Mouse (Mus musculus) heart, embryonic 16.5 days (tissue): ENCODE measurements around the gene Rfng. TPM values are rescaled to one million over a fixed set of nuclear protein-coding genes. Genes with fewer than 3 reads are reported as not detected.
"Not testable (repeated sequence)": the region's sequence is repeated elsewhere in the genome, so short reads cannot be mapped to it uniquely, and the experiment has no call there.

Experiments used
- ATAC-seq: fragments of 200-750 bp; cut with Nextera tagmentation; replicated peaks from 2 replicates; pipeline ENCODE4 v1.8.0; 2017; ENCODE audit warnings: moderate number of reproducible peaks; ENCODE audit not compliant: insufficient read depth, low FRiP score; ENCODE audit errors: extremely low read depth
- H3K27ac ChIP-seq: fragments of 300-500 bp; sonication (generic); 2 replicates; pipeline ENCODE4 v1.5.1; 2014; ENCODE audit warnings: mild to moderate bottlenecking, low read length, control low read depth, moderate library complexity
- H3K27me3 ChIP-seq: fragments of 300-500 bp; sonication (generic); 2 replicates; pipeline ENCODE4 v1.6.1; 2014; ENCODE audit warnings: low read length, mixed read lengths; ENCODE audit not compliant: control insufficient read depth, insufficient read depth
- H3K36me3 ChIP-seq: fragments of 300-500 bp; sonication (generic); 2 replicates; pipeline ENCODE4 v1.6.1; 2014; ENCODE audit not compliant: control insufficient read depth, insufficient read depth
- H3K4me1 ChIP-seq: fragments of 300-500 bp; sonication (generic); 2 replicates; pipeline ENCODE4 v1.6.1; 2014; ENCODE audit warnings: low read length, mixed read lengths; ENCODE audit not compliant: control insufficient read depth, insufficient read depth
- H3K4me2 ChIP-seq: fragments of 300-500 bp; sonication (generic); 2 replicates; pipeline ENCODE4 v1.6.1; 2014; ENCODE audit warnings: low read depth, mild to moderate bottlenecking, control low read depth, low read length
- H3K4me3 ChIP-seq: fragments of 300-500 bp; sonication (generic); 2 replicates; pipeline ENCODE4 v1.5.1; 2014; ENCODE audit warnings: mild to moderate bottlenecking, control low read depth, low read length
- H3K9ac ChIP-seq: fragments of 300-500 bp; sonication (generic); 2 replicates; pipeline ENCODE4 v1.6.1; 2014; ENCODE audit warnings: low read length, control low read depth
- H3K9me3 ChIP-seq: fragments of 300-500 bp; sonication (generic); replicated peaks from 2 replicates; pipeline ENCODE4 v1.6.1; 2016; ENCODE audit warnings: low read length; ENCODE audit not compliant: control insufficient read depth
- whole genome bisulfite sequencing: fragments of 180-500 bp; shearing (Covaris S2); extraction: QIAGEN DNeasy Blood & Tissue Kit; methylation state at CpG from one replicate; pipeline ENCODE4 v1.1.7; 2014; 5-methylcytosine and 5-hydroxymethylcytosine counted together
- polyA plus RNA-seq: library from polyadenylated mRNA; unstranded; fragments of >200 nt; fragmentation: Nextera tagmentation; extraction: Ambion mirVana; gene quantifications from 2 replicates; pipeline ENCODE4 v1.2.1, GENCODE M21; 2015

Gene Rfng
- 27.8 and 28.4 TPM in 2 replicates for polyA plus RNA-seq

DNA sequence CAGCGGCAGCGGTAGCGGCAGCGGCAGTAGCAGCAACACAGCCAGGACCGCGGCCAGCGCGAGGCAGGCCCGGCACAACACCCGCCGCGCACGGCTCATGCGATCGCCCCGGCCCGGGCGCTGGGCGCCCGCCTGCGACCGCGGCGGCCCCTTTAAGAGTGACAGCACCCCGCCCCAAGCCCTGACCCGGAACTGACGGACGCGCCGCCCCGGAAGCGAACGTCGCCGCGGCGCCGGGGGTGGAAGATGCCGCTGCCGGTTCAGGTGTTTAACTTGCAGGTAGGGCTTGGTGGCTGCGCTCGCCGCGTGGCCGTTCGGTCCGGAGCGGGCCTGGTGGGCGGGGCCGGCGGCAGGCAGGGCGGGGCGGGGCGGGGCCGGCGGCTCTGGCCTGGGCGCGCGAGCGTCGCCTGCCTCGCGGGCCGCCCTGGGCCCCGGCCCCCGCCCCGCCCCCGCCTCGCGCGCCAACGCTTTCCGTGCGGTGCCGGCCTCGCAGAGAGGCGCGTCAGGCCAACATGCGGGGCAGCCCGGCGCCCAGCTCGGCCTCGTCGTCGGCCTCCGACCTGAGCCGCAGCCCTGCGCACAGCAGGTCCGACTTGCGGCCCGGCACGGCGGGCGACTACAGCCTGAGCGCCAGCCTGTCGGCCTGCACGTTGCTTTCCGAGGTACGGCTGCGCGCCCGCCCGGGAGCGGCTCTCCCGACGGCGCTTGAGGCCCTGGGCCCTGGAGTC is at the start of gene Rfng, which contains the start of gene Gps1:
Gene Rfng (minus strand): TSS at position 144 of the 728 bp plus-strand sequence.
Gene Gps1 (plus strand): TSS at position 209 of the 728 bp plus-strand sequence.
- Histone ChIP-seq H3K36me3 (peaks cover 13% of the 10 kb centered on the region), H3K27me3 (no peaks in the 10 kb centered on the region), H3K9ac (peak within 1 kb of the TSS; percentile 97), H3K27ac (peak within 1 kb of the TSS; percentile 66), H3K4me3 (peak within 1 kb of the TSS; percentile 97), H3K4me1 (peaks cover 12% of the 10 kb centered on the region), H3K4me2 (peak within 1 kb of the TSS; percentile 99), H3K9me3 (no peaks in the 10 kb centered on the region)
- under 1% methylated on average over 75 of the region's 107 CpGs for WGBS
- ATAC-seq = peak; percentile 83

DNA sequence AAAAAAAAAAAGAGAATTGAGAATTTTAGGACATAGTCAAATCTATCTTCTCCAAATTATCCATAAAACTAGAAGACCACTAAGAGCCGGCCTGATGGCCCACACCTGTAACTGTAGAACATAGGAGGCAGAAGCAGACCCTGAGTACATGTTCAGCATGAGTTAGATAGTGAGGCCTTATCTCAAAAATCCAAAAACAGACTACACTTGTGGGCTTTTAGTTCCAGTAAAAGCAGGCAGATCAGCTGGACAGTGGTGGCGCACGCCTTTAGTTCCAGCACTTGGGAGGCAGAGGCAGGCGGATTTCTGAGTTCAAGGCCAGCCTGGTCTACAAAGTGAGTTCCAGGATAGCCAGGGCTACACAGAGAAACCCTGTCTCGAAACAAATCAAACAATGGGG is 49.0 kb upstream of the Rfng start:
- H3K27me3 ChIP-seq, ATAC-seq, H3K27ac ChIP-seq, H3K9ac ChIP-seq, H3K9me3 ChIP-seq, H3K4me2 ChIP-seq, H3K4me3 ChIP-seq, H3K36me3 ChIP-seq: not testable (repeated sequence)
- H3K4me1 ChIP-seq = peaks cover 16% of the 10 kb centered on the region
- WGBS = 85% methylated on average over 5 of the region's 5 CpGs

DNA sequence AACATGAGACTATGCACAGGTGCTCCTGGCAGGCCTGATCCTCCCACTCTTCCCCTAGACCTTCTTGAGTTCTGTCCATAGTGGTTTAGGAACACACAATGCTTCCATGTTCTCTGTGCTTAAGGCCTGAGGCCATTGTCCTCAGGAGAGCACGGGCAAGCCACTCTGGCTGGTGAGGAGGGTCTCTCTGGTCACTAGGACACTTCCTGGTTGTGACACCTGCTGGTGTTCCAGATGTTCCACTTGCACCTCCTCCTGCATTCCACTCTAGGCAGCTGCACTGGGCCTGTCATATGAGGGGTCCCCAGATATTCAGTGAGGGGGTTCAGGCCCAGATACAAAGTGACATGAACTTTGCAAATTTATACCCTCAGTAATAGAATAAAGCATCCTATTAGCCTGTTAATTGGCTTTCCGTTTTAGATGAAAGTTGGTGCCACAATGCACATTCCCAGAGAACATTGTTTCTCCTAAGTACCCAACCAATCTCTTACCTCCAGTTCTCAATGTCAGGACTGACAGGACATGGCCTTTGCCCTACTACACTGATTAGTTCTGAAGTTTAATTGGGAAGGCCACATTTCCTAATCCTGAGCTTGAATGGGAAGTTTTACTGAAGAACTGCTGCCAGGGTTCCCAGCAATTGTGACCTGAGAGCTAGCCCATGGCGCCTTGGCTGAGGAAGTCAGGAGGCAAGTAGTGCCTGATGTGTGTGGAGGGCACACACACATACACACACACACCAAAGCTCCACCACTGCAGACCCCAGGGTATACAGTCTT is 47.8 kb upstream of the Rfng start:
- ATAC-seq = no peak
- Histone ChIP-seq H3K36me3 (no peaks in the 10 kb centered on the region), H3K4me3 (no peak overlapping the region), H3K9ac (no peak overlapping the region), H3K4me2 (no peak overlapping the region), H3K27me3 (no peaks in the 10 kb centered on the region), H3K9me3 (no peaks in the 10 kb centered on the region), H3K4me1 (peaks cover 16% of the 10 kb centered on the region), H3K27ac (no peak overlapping the region)
- WGBS = 85% methylated on average over 3 of the region's 3 CpGs

DNA sequence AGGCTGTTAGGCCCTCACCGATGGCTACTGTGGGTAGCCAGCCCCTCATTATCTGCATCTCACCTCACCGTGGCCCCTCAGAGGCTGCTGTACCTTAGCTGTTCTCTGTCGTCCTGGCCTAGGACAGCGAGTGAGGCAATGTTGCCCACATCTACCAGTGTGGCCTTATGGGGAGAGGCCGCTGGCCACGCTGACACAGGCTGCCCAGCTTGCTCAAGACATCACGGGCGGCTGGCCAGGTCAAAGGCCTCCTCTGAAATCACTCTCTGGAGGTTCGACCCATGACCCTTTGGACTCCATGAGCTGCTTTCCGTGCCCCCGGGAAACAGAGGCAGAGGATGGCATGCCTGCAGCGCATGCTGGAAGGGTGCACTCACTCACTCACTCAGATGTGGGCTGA is 46.7 kb upstream of the Rfng start:
- Histone ChIP-seq H3K4me3 (no peak overlapping the region), H3K27ac (no peak overlapping the region), H3K9ac (no peak overlapping the region), H3K36me3 (no peaks in the 10 kb centered on the region), H3K27me3 (no peaks in the 10 kb centered on the region), H3K9me3 (no peaks in the 10 kb centered on the region), H3K4me2 (no peak overlapping the region), H3K4me1 (peaks cover 20% of the 10 kb centered on the region)
- no peak for ATAC-seq
- WGBS = 84% methylated on average over 12 of the region's 12 CpGs

DNA sequence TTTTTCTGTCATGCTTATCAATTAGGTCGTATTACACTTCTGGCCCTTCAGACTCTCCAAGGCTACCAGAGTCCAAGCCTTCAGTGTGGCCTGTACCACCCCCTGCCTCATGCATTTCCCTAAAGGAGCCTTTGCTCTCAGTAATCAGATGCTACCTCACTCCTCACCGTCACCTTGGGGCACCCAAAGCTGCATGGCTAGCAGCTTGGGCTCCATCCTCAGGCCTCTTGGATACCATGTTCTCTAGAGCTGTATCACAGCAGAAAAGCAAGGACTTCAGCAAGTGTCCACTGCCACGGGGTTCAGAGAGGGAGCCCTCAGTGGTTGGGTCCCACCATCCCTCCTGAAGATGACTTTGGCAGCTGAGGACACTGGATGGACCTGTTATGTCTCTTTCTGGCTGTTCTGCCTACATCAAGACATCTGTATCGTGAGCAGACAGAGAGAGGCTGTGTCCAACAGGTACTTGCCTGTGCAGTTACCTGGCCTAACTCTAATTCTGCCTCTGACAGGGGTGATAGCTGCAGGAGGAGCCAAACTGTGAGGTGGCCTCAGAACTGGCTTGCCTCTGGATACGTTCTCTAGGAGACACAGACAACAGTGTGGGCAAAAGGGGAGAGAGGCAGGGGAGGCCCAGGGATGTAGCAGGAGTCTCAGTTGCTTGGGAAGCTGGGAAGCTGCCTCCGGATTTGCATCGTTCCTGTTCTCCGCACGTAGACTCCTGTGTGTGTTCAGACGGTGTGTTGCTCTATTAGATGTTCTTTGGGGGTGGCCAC is 45.9 kb upstream of the Rfng start:
- Histone ChIP-seq H3K4me3 (no peak overlapping the region), H3K36me3 (no peaks in the 10 kb centered on the region), H3K4me1 (peaks cover 27% of the 10 kb centered on the region), H3K4me2 (no peak overlapping the region), H3K9ac (no peak overlapping the region), H3K27me3 (no peaks in the 10 kb centered on the region), H3K9me3 (no peaks in the 10 kb centered on the region), H3K27ac (no peak overlapping the region)
- no peak for ATAC-seq
- WGBS = 78% methylated on average over 10 of the region's 10 CpGs

DNA sequence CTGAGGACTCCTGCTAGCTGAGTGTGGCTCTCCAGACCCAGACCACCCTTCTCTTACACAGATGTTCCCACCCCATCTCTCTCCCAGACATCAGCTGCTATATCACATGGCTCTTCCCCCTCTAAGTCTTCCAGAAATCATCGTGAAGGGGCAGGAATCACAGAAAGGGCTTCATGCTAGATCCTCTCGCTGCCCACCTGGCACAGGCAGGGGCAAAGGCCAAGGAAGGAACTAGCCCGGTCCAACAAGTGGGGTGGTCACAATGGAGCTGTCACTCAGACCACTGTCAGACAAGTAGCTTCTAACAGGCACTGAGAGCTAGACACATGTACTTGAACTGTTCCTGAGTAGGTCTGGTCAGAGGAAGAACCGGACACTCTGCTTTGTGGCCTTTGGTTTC is 44.4 kb upstream of the Rfng start:
- WGBS = 62% methylated on average over 4 of the region's 4 CpGs
- Histone ChIP-seq H3K4me1 (peaks cover 16% of the 10 kb centered on the region), H3K4me3 (no peak overlapping the region), H3K27me3 (no peaks in the 10 kb centered on the region), H3K27ac (no peak overlapping the region), H3K36me3 (no peaks in the 10 kb centered on the region), H3K9me3 (no peaks in the 10 kb centered on the region), H3K4me2 (no peak overlapping the region), H3K9ac (no peak overlapping the region)
- no peak for ATAC-seq

DNA sequence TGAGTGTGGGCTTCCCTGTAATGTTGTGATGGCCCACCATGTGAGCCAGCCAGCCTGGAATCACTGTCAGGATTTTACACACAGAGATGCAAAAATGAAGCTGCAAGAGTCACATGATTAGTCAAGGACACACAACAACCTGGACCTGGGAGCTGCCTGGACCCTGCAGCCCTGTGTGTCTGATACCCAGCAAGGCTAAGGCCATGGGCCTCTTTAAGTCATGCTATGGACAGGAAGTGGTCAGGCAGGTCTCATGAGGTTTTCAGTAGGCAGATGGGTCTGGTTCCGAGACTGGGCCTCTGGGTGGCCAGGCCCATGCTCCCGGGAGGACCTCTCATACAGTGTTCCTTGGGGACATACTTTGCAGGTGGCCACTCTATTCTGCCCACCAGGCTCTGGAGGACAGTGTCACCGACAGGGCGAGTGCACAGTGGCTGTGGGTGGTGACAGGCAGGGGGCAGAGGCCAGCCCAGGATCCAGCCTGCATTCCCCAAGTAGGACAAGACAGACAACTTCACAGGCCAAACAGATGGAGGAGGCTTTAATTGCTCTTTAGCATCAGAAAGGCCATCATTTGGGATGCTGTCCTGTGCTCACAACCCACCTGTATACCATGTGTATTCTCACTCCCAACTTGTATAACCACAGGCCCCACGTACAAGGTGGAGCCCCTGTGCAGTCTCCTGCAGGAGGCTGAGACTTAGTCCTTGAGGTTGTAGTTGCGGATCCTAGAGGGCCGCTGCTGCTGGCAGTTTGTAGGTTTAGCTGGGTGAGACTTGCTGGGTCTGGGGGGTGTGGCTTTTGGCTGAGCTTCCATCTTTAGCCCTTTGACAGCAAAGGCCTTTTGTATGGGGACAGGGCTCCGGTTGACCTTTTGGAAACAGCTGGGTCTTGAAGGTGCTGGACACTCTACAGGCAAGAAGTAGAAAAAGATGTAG is 42.3 kb upstream of the Rfng start:
- H3K9ac ChIP-seq = no peak overlapping the region
- 0 out of 2 replicates have a peak overlapping the region, but pooled peaks have one; percentile 4 for H3K27ac ChIP-seq
- H3K27me3 ChIP-seq = no peaks in the 10 kb centered on the region
- no peak for ATAC-seq
- H3K4me1 ChIP-seq = peaks cover 31% of the 10 kb centered on the region
- no peaks in the 10 kb centered on the region for H3K36me3 ChIP-seq
- H3K4me3 ChIP-seq = no peak overlapping the region
- WGBS = 83% methylated on average over 8 of the region's 8 CpGs
- H3K4me2 ChIP-seq = no peak overlapping the region
- no peaks in the 10 kb centered on the region for H3K9me3 ChIP-seq

DNA sequence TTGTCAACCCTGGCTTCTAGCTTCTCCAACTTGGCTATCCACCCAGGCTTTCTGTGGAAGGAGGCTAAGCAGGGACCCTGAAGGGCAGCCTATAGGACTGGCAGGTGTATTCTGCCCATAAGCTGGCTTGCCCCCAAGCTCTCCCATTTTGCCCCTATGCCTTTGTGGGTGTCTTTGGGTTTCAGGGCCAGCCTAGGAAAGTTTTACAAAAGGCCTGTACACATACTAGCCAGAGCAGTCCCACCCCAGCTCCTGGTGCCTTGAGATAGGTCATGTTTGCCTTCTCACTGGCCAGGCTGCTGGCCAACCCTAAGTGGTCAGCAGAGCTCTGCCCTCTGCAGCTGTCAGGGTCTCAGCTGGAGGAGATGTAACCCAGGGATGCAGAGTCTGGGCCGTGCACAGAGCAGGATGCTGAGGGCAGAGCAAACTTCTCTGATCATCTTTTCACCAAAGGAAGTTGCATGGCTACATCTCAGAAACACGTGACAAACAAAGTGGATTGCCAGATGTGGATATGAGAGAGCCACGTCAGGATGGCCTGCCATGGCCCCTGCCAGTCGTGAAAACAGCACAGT is 41.4 kb upstream of the Rfng start:
- Histone ChIP-seq H3K9me3 (no peaks in the 10 kb centered on the region), H3K4me2 (peak overlapping the region; percentile 72), H3K4me1 (peaks cover 36% of the 10 kb centered on the region), H3K4me3 (peak overlapping the region; percentile 78), H3K27me3 (no peaks in the 10 kb centered on the region), H3K9ac (peak overlapping the region; percentile 70), H3K27ac (peak overlapping the region; percentile 89), H3K36me3 (no peaks in the 10 kb centered on the region)
- 48% methylated on average over 4 of the region's 4 CpGs for WGBS
- ATAC-seq = no peak
